Mouse (Mus musculus) limb, embryonic 15.5 days (tissue): Measurements from ENCODE around the gene Rbm42. TPM values are rescaled to one million over a fixed set of nuclear protein-coding genes. Genes with fewer than 3 reads are reported as not detected.

Experiments used
- ATAC-seq: fragments of 200-750 bp; cut with Nextera tagmentation; 2 replicates; pipeline ENCODE4 v1.8.0; 2017; ENCODE audit warnings: low read depth, moderate TSS enrichment; ENCODE audit not compliant: insufficient number of reproducible peaks, low FRiP score, low TSS enrichment
- H3K27ac ChIP-seq: fragments of 300-500 bp; sonication (generic); 2 replicates; pipeline ENCODE4 v1.5.1; 2015; ENCODE audit warnings: moderate library complexity, mild to moderate bottlenecking, inconsistent platforms
- H3K27me3 ChIP-seq: fragments of 300-500 bp; sonication (generic); 2 replicates; pipeline ENCODE4 v1.6.1; 2015; ENCODE audit warnings: inconsistent platforms
- H3K36me3 ChIP-seq: fragments of 300-500 bp; sonication (generic); 2 replicates; pipeline ENCODE4 v1.6.1; 2015; ENCODE audit warnings: inconsistent platforms
- H3K4me1 ChIP-seq: fragments of 300-500 bp; sonication (generic); 2 replicates; pipeline ENCODE4 v1.6.1; 2015; ENCODE audit warnings: inconsistent platforms
- H3K4me2 ChIP-seq: fragments of 300-500 bp; sonication (generic); 2 replicates; pipeline ENCODE4 v1.6.1; 2015; ENCODE audit warnings: mild to moderate bottlenecking, inconsistent platforms
- H3K4me3 ChIP-seq: fragments of 300-500 bp; sonication (generic); 2 replicates; pipeline ENCODE4 v1.5.1; 2015; ENCODE audit warnings: mild to moderate bottlenecking, inconsistent platforms
- H3K9ac ChIP-seq: fragments of 300-500 bp; sonication (generic); 2 replicates; pipeline ENCODE4 v1.6.1; 2015; ENCODE audit warnings: inconsistent platforms
- H3K9me3 ChIP-seq: fragments of 300-500 bp; sonication (generic); 2 replicates; pipeline ENCODE4 v1.6.1; 2016; ENCODE audit warnings: inconsistent platforms
- WGBS: fragments of 180-500 bp; shearing (Covaris S2); methylation state at CpG from one replicate; pipeline ENCODE4 v1.1.7; 2015; 5-methylcytosine and 5-hydroxymethylcytosine counted together
- polyA plus RNA-seq: library from polyadenylated mRNA; unstranded; fragments of >200 nt; fragmentation: Nextera tagmentation; extraction: Ambion mirVana; gene quantifications from 2 replicates; pipeline ENCODE4 v1.2.1, GENCODE M21; 2015

Rbm42 gene
- polyA plus RNA-seq, 1 experiment from 2014 or later = 114 TPM

GRCm38 (mm10) chr7:30614454-30614853, 35.7 kb downstream of the Rbm42 start:
- Histone ChIP-seq H3K27me3 (no peaks in the 10 kb centered on the region), H3K4me3 (no peak overlapping the region), H3K4me1 (no peaks in the 10 kb centered on the region), H3K27ac (no peak overlapping the region), H3K9me3 (no peaks in the 10 kb centered on the region), H3K36me3 (peaks cover 40% of the 10 kb centered on the region), H3K4me2 (no peak overlapping the region), H3K9ac (no peak overlapping the region)
- 76% methylated on average over 2 of the region's 2 CpGs for WGBS
- no peak for ATAC-seq

- H3K36me3 ChIP-seq = peaks cover 31% of the 10 kb centered on the region
- ATAC-seq = no peak
- H3K27me3 ChIP-seq = no peaks in the 10 kb centered on the region
- no peaks in the 10 kb centered on the region for H3K4me1 ChIP-seq
- H3K27ac ChIP-seq = no peak overlapping the region
- 21% methylated on average over 14 of the region's 14 CpGs for WGBS
- no peaks in the 10 kb centered on the region for H3K9me3 ChIP-seq
- no peak overlapping the region for H3K9ac ChIP-seq
- H3K4me2 ChIP-seq = no peak overlapping the region
- no peak overlapping the region for H3K4me3 ChIP-seq
Observed at GRCm38 (mm10) chr7:30613529-30614112, 36.5 kb downstream of the Rbm42 start.

GRCm38 (mm10) chr7:30612654-30613402, 37.3 kb downstream of the Rbm42 start, which contains the start of gene Upk1a:
Gene Upk1a (minus strand): TSS chr7:30612847.
- no peaks in the 10 kb centered on the region for H3K9me3 ChIP-seq
- ATAC-seq = no peak
- peaks cover 24% of the 10 kb centered on the region for H3K36me3 ChIP-seq
- H3K4me1 ChIP-seq = 0 out of 2 replicates have a peak, but pooled peaks cover 5% of the 10 kb centered on the region
- H3K4me3 ChIP-seq = no peak within 1 kb of the TSS
- no peak within 1 kb of the TSS for H3K27ac ChIP-seq
- H3K9ac ChIP-seq = no peak within 1 kb of the TSS
- H3K4me2 ChIP-seq = no peak within 1 kb of the TSS
- WGBS = 48% methylated on average over 8 of the region's 8 CpGs
- H3K27me3 ChIP-seq = no peaks in the 10 kb centered on the region

GRCm38 (mm10) chr7:30610043-30610442, 40.1 kb downstream of the Rbm42 start:
- H3K4me1 ChIP-seq = 0 out of 2 replicates have a peak, but pooled peaks cover 5% of the 10 kb centered on the region
- no peak overlapping the region for H3K27ac ChIP-seq
- WGBS = 50% methylated on average over 7 of the region's 7 CpGs
- no peaks in the 10 kb centered on the region for H3K27me3 ChIP-seq
- H3K4me3 ChIP-seq = no peak overlapping the region
- no peak overlapping the region for H3K4me2 ChIP-seq
- H3K36me3 ChIP-seq = no peaks in the 10 kb centered on the region
- ATAC-seq = no peak
- no peak overlapping the region for H3K9ac ChIP-seq
- no peaks in the 10 kb centered on the region for H3K9me3 ChIP-seq

- no peak for ATAC-seq
- no peak overlapping the region for H3K9ac ChIP-seq
- no peaks in the 10 kb centered on the region for H3K27me3 ChIP-seq
- H3K36me3 ChIP-seq = no peaks in the 10 kb centered on the region
- no peak overlapping the region for H3K4me3 ChIP-seq
- WGBS = 51% methylated on average over 16 of the region's 16 CpGs
- no peaks in the 10 kb centered on the region for H3K9me3 ChIP-seq
- 0 out of 2 replicates have a peak, but pooled peaks cover 5% of the 10 kb centered on the region for H3K4me1 ChIP-seq
- no peak overlapping the region for H3K4me2 ChIP-seq
- no peak overlapping the region for H3K27ac ChIP-seq
Observed at GRCm38 (mm10) chr7:30608476-30608875, 41.6 kb downstream of the Rbm42 start.

GRCm38 (mm10) chr7:30607706-30608309, 42.3 kb downstream of the Rbm42 start:
- no peak for ATAC-seq
- H3K9me3 ChIP-seq = no peaks in the 10 kb centered on the region
- no peaks in the 10 kb centered on the region for H3K36me3 ChIP-seq
- no peaks in the 10 kb centered on the region for H3K27me3 ChIP-seq
- H3K4me1 ChIP-seq = 0 out of 2 replicates have a peak, but pooled peaks cover 5% of the 10 kb centered on the region
- 31% methylated on average over 8 of the region's 8 CpGs for WGBS
- no peak overlapping the region for H3K9ac ChIP-seq
- no peak overlapping the region for H3K27ac ChIP-seq
- no peak overlapping the region for H3K4me2 ChIP-seq
- H3K4me3 ChIP-seq = no peak overlapping the region

GRCm38 (mm10) chr7:30604944-30605343, 45.2 kb downstream of the Rbm42 start:
- no peaks in the 10 kb centered on the region for H3K36me3 ChIP-seq
- H3K27me3 ChIP-seq = no peaks in the 10 kb centered on the region
- no peak for ATAC-seq
- H3K4me3 ChIP-seq = no peak overlapping the region
- H3K4me2 ChIP-seq = no peak overlapping the region
- no peak overlapping the region for H3K27ac ChIP-seq
- no peak overlapping the region for H3K9ac ChIP-seq
- 83% methylated on average over 8 of the region's 8 CpGs for WGBS
- H3K4me1 ChIP-seq = 0 out of 2 replicates have a peak, but pooled peaks cover 5% of the 10 kb centered on the region
- H3K9me3 ChIP-seq = no peaks in the 10 kb centered on the region

- Histone ChIP-seq H3K27ac (no peak overlapping the region), H3K36me3 (no peaks in the 10 kb centered on the region), H3K27me3 (no peaks in the 10 kb centered on the region), H3K4me2 (no peak overlapping the region), H3K4me1 (0 out of 2 replicates have a peak, but pooled peaks cover 5% of the 10 kb centered on the region), H3K9me3 (no peaks in the 10 kb centered on the region), H3K9ac (no peak overlapping the region), H3K4me3 (no peak overlapping the region)
- WGBS = 38% methylated on average over 8 of the region's 8 CpGs
- ATAC-seq = no peak
Observed at GRCm38 (mm10) chr7:30604424-30604823, 45.7 kb downstream of the Rbm42 start.

- Histone ChIP-seq H3K9me3 (no peaks in the 10 kb centered on the region), H3K36me3 (no peaks in the 10 kb centered on the region), H3K4me1 (no peaks in the 10 kb centered on the region), H3K27ac (no peak overlapping the region), H3K4me3 (no peak overlapping the region), H3K9ac (no peak overlapping the region), H3K27me3 (no peaks in the 10 kb centered on the region), H3K4me2 (no peak overlapping the region)
- WGBS = 29% methylated on average over 3 of the region's 3 CpGs
- no peak for ATAC-seq
Observed at GRCm38 (mm10) chr7:30602583-30602982, 47.5 kb downstream of the Rbm42 start.

GRCm38 (mm10) chr7:30600651-30601050, 49.5 kb downstream of the Rbm42 start:
- no peak for ATAC-seq
- 60% methylated on average over 7 of the region's 7 CpGs for WGBS

GRCm38 (mm10) chr7:30599933-30600353, 50.2 kb downstream of the Rbm42 start:
- H3K9ac ChIP-seq = no peak overlapping the region
- no peaks in the 10 kb centered on the region for H3K4me1 ChIP-seq
- no peaks in the 10 kb centered on the region for H3K9me3 ChIP-seq
- H3K4me3 ChIP-seq = no peak overlapping the region
- peak; percentile 54; the same call in 1 of the 2 replicates for ATAC-seq
- no peak overlapping the region for H3K4me2 ChIP-seq
- H3K36me3 ChIP-seq = no peaks in the 10 kb centered on the region
- H3K27me3 ChIP-seq = 0 out of 2 replicates have a peak, but pooled peaks cover 1% of the 10 kb centered on the region
- WGBS = 2% methylated on average over 16 of the region's 16 CpGs
- H3K27ac ChIP-seq = peak overlapping the region; percentile 27; the same call in 1 of the 2 replicates

More at GRCm38 (mm10) chr7:30600651-30601050, 49.5 kb downstream of the Rbm42 start:
- no peaks in the 10 kb centered on the region for H3K4me1 ChIP-seq
- peak overlapping the region; percentile 27; the same call in 1 of the 2 replicates for H3K27ac ChIP-seq
- H3K27me3 ChIP-seq = no peaks in the 10 kb centered on the region
- H3K4me2 ChIP-seq = no peak overlapping the region
- no peak overlapping the region for H3K4me3 ChIP-seq
- no peak overlapping the region for H3K9ac ChIP-seq
- no peaks in the 10 kb centered on the region for H3K9me3 ChIP-seq
- H3K36me3 ChIP-seq = no peaks in the 10 kb centered on the region

GRCm38 (mm10) chr7:30598786-30599185, 51.3 kb downstream of the Rbm42 start, which contains the start of gene Zbtb32:
Gene Zbtb32 (minus strand): TSS chr7:30598909.
- Histone ChIP-seq H3K4me1 (no peaks in the 10 kb centered on the region), H3K27ac (no peak within 1 kb of the TSS), H3K9ac (no peak within 1 kb of the TSS), H3K36me3 (no peaks in the 10 kb centered on the region), H3K4me2 (no peak within 1 kb of the TSS), H3K4me3 (no peak within 1 kb of the TSS), H3K27me3 (0 out of 2 replicates have a peak, but pooled peaks cover 7% of the 10 kb centered on the region), H3K9me3 (no peaks in the 10 kb centered on the region)
- 89% methylated on average over 12 of the region's 12 CpGs for WGBS
- ATAC-seq = no peak
